Mouse (Mus musculus): ENCODE results near the gene Six5. TPM values are rescaled to one million over a fixed set of nuclear protein-coding genes. Genes with fewer than 3 reads are reported as not detected.

Six5 gene
- total RNA-seq, 1 experiment, result 3.0 TPM

GRCm38 (mm10) chr7:19146793-19147192 lies 52.4 kb downstream of the Six5 start:
- Histone ChIP-seq H3K36me3 (ENCODE audit: control insufficient read depth, insufficient read depth, low read length, poor library complexity, severe bottlenecking) (peaks cover 9% of the 10 kb centered on the region; the same call in 1 of the 2 replicates), H3K27ac (ENCODE audit: insufficient read depth, low read depth, low read length, poor library complexity, severe bottlenecking) (no peak overlapping the region), H3K9me3 (ENCODE audit: control insufficient read depth, insufficient read depth, low read depth, low read length) (no peaks in the 10 kb centered on the region), H3K4me1 (ENCODE audit: control insufficient read depth in 2 of 2, insufficient read depth in 2 of 2, low read length in 2 of 2, poor library complexity in 1 of 2) (peaks cover 5 to 7% of the 10 kb centered on the region in 2 experiments; a peak in 1 of 4 replicates), H3K4me3 (ENCODE audit: insufficient read depth in 1 of 2, low read depth in 1 of 2, low read length in 2 of 2, poor library complexity in 1 of 2, severe bottlenecking in 1 of 2) (no peak overlapping the region), H3K9ac (ENCODE audit: insufficient read depth, low read depth, low read length, poor library complexity, severe bottlenecking) (no peak overlapping the region)
- TF ChIP-seq MAFK (IDR thresholded peaks at IDR 0.05; ENCODE audit: insufficient read depth, low read depth, low read length) (no peak), CHD2 (IDR thresholded peaks at IDR 0.05; ENCODE audit: low read depth, low read length) (no peak), HCFC1 (IDR thresholded peaks at IDR 0.05; ENCODE audit: borderline replicate concordance, insufficient read depth, low read length) (no peak), ZC3H11A (IDR thresholded peaks at IDR 0.05; ENCODE audit: borderline replicate concordance, low read depth, low read length) (no peak), ZNF384 (IDR thresholded peaks at IDR 0.05; ENCODE audit: low read depth, low read length) (no peak)
- in situ Hi-C loops (cut with MboI; ENCODE audit: low sequenced_read_pairs in 2 of 2, unreplicated experiment in 2 of 2), result no loop called here
- no peak for DNase-seq (ENCODE audit: low read depth, low spot score)

GRCm38 (mm10) chr7:19147497-19148045 lies 53.2 kb downstream of the Six5 start:
- Histone ChIP-seq H3K4me3 (ENCODE audit: insufficient read depth in 1 of 2, low read depth in 1 of 2, low read length in 2 of 2, poor library complexity in 1 of 2, severe bottlenecking in 1 of 2) (no peak overlapping the region), H3K4me1 (ENCODE audit: control insufficient read depth in 2 of 2, insufficient read depth in 2 of 2, low read length in 2 of 2, poor library complexity in 1 of 2) (peaks cover 5 to 7% of the 10 kb centered on the region in 2 experiments; a peak in 1 of 4 replicates), H3K9ac (ENCODE audit: insufficient read depth, low read depth, low read length, poor library complexity, severe bottlenecking) (no peak overlapping the region), H3K36me3 (ENCODE audit: control insufficient read depth, insufficient read depth, low read length, poor library complexity, severe bottlenecking) (peaks cover 15% of the 10 kb centered on the region), H3K27ac (ENCODE audit: insufficient read depth, low read depth, low read length, poor library complexity, severe bottlenecking) (no peak overlapping the region), H3K9me3 (ENCODE audit: control insufficient read depth, insufficient read depth, low read depth, low read length) (no peaks in the 10 kb centered on the region)
- in situ Hi-C loops (cut with MboI; ENCODE audit: low sequenced_read_pairs in 2 of 2, unreplicated experiment in 2 of 2), result no loop called here
- no peak for TF ChIP-seq CHD2 (IDR thresholded peaks at IDR 0.05; ENCODE audit: low read depth, low read length)
- no peak for TF ChIP-seq HCFC1 (IDR thresholded peaks at IDR 0.05; ENCODE audit: borderline replicate concordance, insufficient read depth, low read length)
- no peak for TF ChIP-seq ZNF384 (IDR thresholded peaks at IDR 0.05; ENCODE audit: low read depth, low read length)
- no peak for TF ChIP-seq ZC3H11A (IDR thresholded peaks at IDR 0.05; ENCODE audit: borderline replicate concordance, low read depth, low read length)
- TF ChIP-seq MAFK (IDR thresholded peaks at IDR 0.05; ENCODE audit: insufficient read depth, low read depth, low read length), result no peak
- DNase-seq (ENCODE audit: low read depth, low spot score), result no peak

Other genes with a start within 250 kb of the Six5 start
- gene Pglyrp1, start 223.3 kb upstream of the Six5 start, total RNA-seq (2012; rRNA removed), result 0.89 and 1.4 TPM in 2 replicates
- gene Ccdc61, start 184.2 kb upstream of the Six5 start, total RNA-seq (2012; rRNA removed), result 11.8 and 19.4 TPM in 2 replicates
- gene Nova2, start 168.7 kb upstream of the Six5 start, total RNA-seq (2012; rRNA removed), result 0.79 and 0.80 TPM in 2 replicates
- not detected in 2 replicates for gene Nanos2, start 107.2 kb upstream of the Six5 start, total RNA-seq (2012; rRNA removed)
- gene Mypop, start 103.3 kb upstream of the Six5 start, total RNA-seq (2012; rRNA removed), result 3.1 and 3.7 TPM in 2 replicates
- 15.9 and 16.3 TPM in 2 replicates for gene Irf2bp1, start 90.5 kb upstream of the Six5 start, total RNA-seq (2012; rRNA removed)
- 1.6 and 1.7 TPM in 2 replicates for gene Foxa3, start 71.1 kb upstream of the Six5 start, total RNA-seq (2012; rRNA removed)
- 91.5 and 105 TPM in 2 replicates for gene Sympk, start 70.2 kb upstream of the Six5 start, total RNA-seq (2012; rRNA removed)
- gene Rsph6a, start 39.9 kb upstream of the Six5 start, total RNA-seq (2012; rRNA removed), result 0.94 and 2.3 TPM in 2 replicates
- gene Dmwd, start 18.4 kb upstream of the Six5 start, total RNA-seq (2012; rRNA removed), result 41.3 and 45.2 TPM in 2 replicates
- 32.6 and 34.1 TPM in 2 replicates for gene Dmpk, start 10.7 kb upstream of the Six5 start, total RNA-seq (2012; rRNA removed)
- 1.2 and 1.9 TPM in 2 replicates for gene Gm4969, start 23.8 kb downstream of the Six5 start, total RNA-seq (2012; rRNA removed)
- 19.5 and 27.1 TPM in 2 replicates for gene Fbxo46, start 25.3 kb downstream of the Six5 start, total RNA-seq (2012; rRNA removed)
- 8.1 and 11.7 TPM in 2 replicates for gene Qpctl, start 54.7 kb downstream of the Six5 start, total RNA-seq (2012; rRNA removed)
- 355 and 382 TPM in 2 replicates for gene Snrpd2, start 55.1 kb downstream of the Six5 start, total RNA-seq (2012; rRNA removed)
- 1.5 and 3.6 TPM in 2 replicates for gene Gipr, start 71.5 kb downstream of the Six5 start, total RNA-seq (2012; rRNA removed)
- 29.5 and 29.8 TPM in 2 replicates for gene Eml2, start 81.8 kb downstream of the Six5 start, total RNA-seq (2012; rRNA removed)
- gene Gpr4, start 117.9 kb downstream of the Six5 start, total RNA-seq (2012; rRNA removed), result 3.8 TPM in 2 replicates
- gene Opa3, start 133.7 kb downstream of the Six5 start, total RNA-seq (2012; rRNA removed), result 12.6 and 15.8 TPM in 2 replicates
- gene Vasp, start 177.2 kb downstream of the Six5 start, total RNA-seq (2012; rRNA removed), result 92.5 and 108 TPM in 2 replicates
- gene Ppm1n, start 185.5 kb downstream of the Six5 start, total RNA-seq (2012; rRNA removed), result 2.9 and 9.7 TPM in 2 replicates
- 9.9 and 10.8 TPM in 2 replicates for gene Rtn2, start 188.0 kb downstream of the Six5 start, total RNA-seq (2012; rRNA removed)
- 5.8 and 6.3 TPM in 2 replicates for gene Fosb, start 215.5 kb downstream of the Six5 start, total RNA-seq (2012; rRNA removed)

All from ES-E14 (cell line).